Mouse (Mus musculus): ENCODE results near the gene Mrpl44.
A peak's percentile ranks its signal among the peaks of the same experiment; 100 is the strongest.

GRCm38 (mm10) chr1:79819296-79819879 is 43.6 kb downstream of the Mrpl44 start:
- TF ChIP-seq POLR2A (IDR thresholded peaks at IDR 0.05; ENCODE audit: extremely low read depth, insufficient read depth, low read length) (no peak), CTCF (IDR thresholded peaks at IDR 0.05; ENCODE audit: extremely low read depth, insufficient read depth, low read length) (0 out of 2 replicates have a peak, but pooled peaks have one; percentile 19)

Data from cortical plate, adult 2 months (tissue).